Mouse (Mus musculus) gastrocnemius, adult 2 months (tissue): ENCODE results near the gene Ethe1. TPM values are rescaled to one million over a fixed set of nuclear protein-coding genes. Genes with fewer than 3 reads are reported as not detected.

Experiments
- DNase-seq: peaks from one replicate; pipeline ENCODE4 v3.0.0; 2022
- H3K27ac ChIP-seq: fragments of 200-600 bp; 2 replicates; pipeline ENCODE4 v1.8.1; 2022; ENCODE audit warnings: mild to moderate bottlenecking
- H3K4me3 ChIP-seq: fragments of 200-600 bp; 2 replicates; pipeline ENCODE4 v1.8.1; 2022; ENCODE audit warnings: mild to moderate bottlenecking, moderate library complexity
- CTCF ChIP-seq: fragments of 200-600 bp; IDR thresholded peaks from 2 replicates; pipeline ENCODE4 v1.8.1; 2022; ENCODE audit warnings: antibody characterized with exemption, mild to moderate bottlenecking, moderate library complexity
- intact Hi-C: fragments of 180-260 bp; cut with DNase I; formaldehyde crosslinking; loops from one replicate; pipeline ENCODE4 v1.15.1; 2025
- total RNA-seq, 2 experiments: library from RNA; stranded (reverse); gene quantifications; 2 replicates each; pipeline ENCODE4 v1.2.3; 2021

Ethe1 gene
- total RNA-seq, 2 experiments from 2014 or later, result 22.0 to 27.4 TPM

DNA sequence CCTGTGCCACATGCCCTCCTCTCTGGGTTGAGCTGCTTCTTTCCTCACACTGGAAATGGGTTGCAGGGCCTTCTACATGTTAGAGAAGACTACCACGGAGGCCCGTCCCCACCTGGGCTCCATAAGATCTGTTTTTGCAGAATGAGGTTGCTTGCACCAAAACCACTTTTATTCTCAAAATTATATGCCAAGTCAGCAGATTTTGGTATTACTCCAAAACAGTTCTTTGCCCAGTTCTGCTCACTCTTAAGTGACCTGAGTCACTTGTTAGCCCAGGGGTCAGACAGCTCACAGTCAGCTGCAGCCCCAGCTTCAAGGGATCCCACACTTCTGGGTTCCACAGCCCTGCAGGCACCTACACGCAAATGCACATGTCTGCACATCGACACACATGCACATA is 25.9 kb upstream of the Ethe1 start:
- Histone ChIP-seq H3K4me3 (no peak overlapping the region), H3K27ac (no peak overlapping the region)
- DNase-seq, result no peak
- intact Hi-C loops, result loop anchor here (5.0 kb wide), 1 partner anchor 89 kb away; no protein-coding TSS in a partner anchor
- TF ChIP-seq CTCF, result no peak

DNA sequence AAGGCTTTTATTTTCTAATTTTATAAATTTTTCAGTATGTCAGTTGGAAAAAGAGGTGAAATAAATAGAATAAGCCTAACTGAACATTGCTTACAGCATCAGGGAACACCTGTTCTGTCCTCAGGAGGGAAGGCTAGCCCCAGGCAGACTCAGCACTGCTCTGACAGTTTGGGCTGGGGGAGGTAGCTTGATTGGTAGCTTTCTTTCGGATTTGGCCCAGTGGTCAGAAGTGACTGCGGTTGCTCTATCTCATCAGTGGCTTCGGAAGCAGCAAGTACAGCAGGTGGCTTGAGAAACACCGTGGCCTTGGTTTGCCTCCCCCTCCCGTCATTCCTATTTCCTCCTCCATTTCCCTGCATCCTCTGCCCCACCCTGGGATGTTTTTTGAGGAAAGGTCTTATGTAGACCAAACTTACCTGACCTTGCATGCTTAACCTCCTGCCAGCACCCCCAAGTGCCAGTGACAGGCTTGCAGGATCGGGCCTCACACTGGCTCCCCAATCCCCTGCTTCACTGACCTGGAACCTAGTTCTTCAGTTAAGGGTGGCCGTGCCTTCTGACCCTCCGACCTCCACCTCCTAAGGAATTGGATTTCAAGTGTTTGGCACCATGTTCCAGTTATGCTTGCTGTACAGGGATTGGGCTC is 24.0 kb upstream of the Ethe1 start:
- no peak for DNase-seq
- H3K4me3 ChIP-seq, result no peak overlapping the region
- H3K27ac ChIP-seq, result no peak overlapping the region

DNA sequence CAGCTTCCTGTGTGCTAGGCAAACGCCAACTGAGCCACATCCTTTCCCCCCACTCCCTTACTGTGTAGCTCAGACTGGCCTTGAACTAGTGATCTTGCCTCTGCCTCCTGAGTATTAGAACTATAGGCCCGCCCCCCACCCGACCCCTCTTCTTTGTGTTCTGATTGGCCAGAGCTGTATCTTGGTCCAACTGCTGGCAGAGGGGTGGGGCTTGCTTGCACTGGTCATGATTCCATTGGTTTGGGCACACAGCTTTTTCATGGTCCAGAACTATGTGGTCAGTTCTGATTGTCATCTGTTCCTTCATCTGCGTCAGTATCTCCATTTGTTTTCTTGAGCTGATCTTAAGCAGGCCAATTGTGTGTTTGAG is 23.5 kb upstream of the Ethe1 start:
- intact Hi-C loops, result loop anchor here (2.0 to 5.0 kb wide), 2 partner anchors 31 to 92 kb away; no protein-coding TSS in a partner anchor
- no peak overlapping the region for H3K4me3 ChIP-seq
- no peak for DNase-seq
- H3K27ac ChIP-seq, result no peak overlapping the region
- no peak for TF ChIP-seq CTCF

More for the DNA sequence above, 24.0 kb upstream of the Ethe1 start:
- intact Hi-C loops, result loop anchor here (5.0 kb wide), 1 partner anchor 91 kb away; no protein-coding TSS in a partner anchor
- no peak for TF ChIP-seq CTCF

GRCm38 (mm10) chr7:24564607-24565265 is 22.6 kb upstream of the Ethe1 start:
- intact Hi-C loops, result loop anchor here (2.0 to 5.0 kb wide), 2 partner anchors 32 to 92 kb away; no protein-coding TSS in a partner anchor
- Histone ChIP-seq H3K27ac (no peak overlapping the region), H3K4me3 (no peak overlapping the region)
- peak; percentile 90 for TF ChIP-seq CTCF
- DNase-seq, result peak; percentile 76

GRCm38 (mm10) chr7:24565627-24566026 is 21.7 kb upstream of the Ethe1 start:
- Histone ChIP-seq H3K4me3 (no peak overlapping the region), H3K27ac (no peak overlapping the region)
- intact Hi-C loops, result loop anchor here (2.0 kb wide), 1 partner anchor 33 kb away; no protein-coding TSS in a partner anchor
- no peak for DNase-seq
- TF ChIP-seq CTCF, result no peak

DNA sequence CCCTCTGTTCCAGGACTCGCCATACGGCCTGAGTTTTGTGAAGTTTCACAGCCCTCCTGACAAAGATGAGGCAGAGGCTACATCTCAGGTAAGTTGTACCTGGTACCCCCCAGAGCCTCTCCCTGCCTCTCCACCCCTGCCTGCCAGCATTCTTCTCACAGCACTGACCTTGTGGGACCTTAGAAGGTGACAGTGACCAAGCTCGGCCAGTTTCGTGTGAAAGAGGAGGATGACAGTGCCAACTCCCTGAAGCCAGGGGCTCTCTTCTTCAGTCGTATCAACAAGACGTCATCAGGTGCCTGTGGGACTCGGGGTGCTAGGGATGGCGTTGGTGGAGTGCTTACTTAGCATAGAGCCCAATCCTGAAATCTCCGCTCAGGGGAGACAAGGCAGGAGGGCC is 21.1 kb upstream of the Ethe1 start:
- intact Hi-C loops, result no loop called here
- DNase-seq, result no peak
- no peak overlapping the region for H3K4me3 ChIP-seq
- no peak overlapping the region for H3K27ac ChIP-seq
- no peak for TF ChIP-seq CTCF

- Histone ChIP-seq H3K27ac (no peak overlapping the region), H3K4me3 (no peak overlapping the region)
- intact Hi-C loops, result no loop called here
- DNase-seq, result no peak
- no peak for TF ChIP-seq CTCF
Observed at GRCm38 (mm10) chr7:24568512-24568911, 18.8 kb upstream of the Ethe1 start.

- TF ChIP-seq CTCF, result no peak
- intact Hi-C loops, result no loop called here
- no peak for DNase-seq
- Histone ChIP-seq H3K4me3 (no peak overlapping the region), H3K27ac (no peak overlapping the region)
Observed at GRCm38 (mm10) chr7:24571071-24571470, 16.3 kb upstream of the Ethe1 start.

DNA sequence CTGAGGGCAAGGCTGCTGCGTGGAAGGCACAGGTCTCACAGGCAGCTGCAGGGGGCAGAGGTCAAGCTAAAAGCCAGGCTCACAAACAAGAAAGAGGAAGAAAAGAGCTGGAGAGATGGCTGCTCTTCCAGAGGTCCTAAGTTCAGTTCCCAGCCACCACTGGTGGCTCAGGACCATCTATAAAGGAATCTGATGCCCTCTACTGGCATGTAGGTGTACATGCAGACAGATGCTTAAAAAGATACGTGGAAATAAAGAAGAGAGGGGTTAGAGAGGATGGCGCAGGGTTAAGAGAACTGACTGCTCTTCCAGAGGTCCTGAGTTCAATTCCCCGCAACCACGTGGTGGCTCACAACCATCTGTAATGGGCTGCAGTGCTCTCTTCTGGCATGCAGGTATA is 14.9 kb upstream of the Ethe1 start:
- TF ChIP-seq CTCF, result peak; percentile 48
- DNase-seq, result no peak
- intact Hi-C loops, result no loop called here
- H3K4me3 ChIP-seq, result no peak overlapping the region
- H3K27ac ChIP-seq, result no peak overlapping the region

- intact Hi-C loops, result no loop called here
- no peak for TF ChIP-seq CTCF
- no peak overlapping the region for H3K27ac ChIP-seq
Observed at GRCm38 (mm10) chr7:24574224-24574796, 13.0 kb upstream of the Ethe1 start.

GRCm38 (mm10) chr7:24577811-24578210 is 9.5 kb upstream of the Ethe1 start:
- DNase-seq, result no peak
- no peak overlapping the region for H3K27ac ChIP-seq
- intact Hi-C loops, result no loop called here
- no peak overlapping the region for H3K4me3 ChIP-seq
- no peak for TF ChIP-seq CTCF

More at GRCm38 (mm10) chr7:24574224-24574796, 13.0 kb upstream of the Ethe1 start:
- DNase-seq, result no peak
- no peak overlapping the region for H3K4me3 ChIP-seq

- Histone ChIP-seq H3K27ac (no peak overlapping the region), H3K4me3 (no peak overlapping the region)
- no peak for TF ChIP-seq CTCF
- intact Hi-C loops, result no loop called here
- peak; percentile 5 for DNase-seq
Observed at GRCm38 (mm10) chr7:24584876-24585275, 2.5 kb upstream of the Ethe1 start.

GRCm38 (mm10) chr7:24585995-24586394 is 1.3 kb upstream of the Ethe1 start:
- no peak for DNase-seq
- intact Hi-C loops, result no loop called here
- TF ChIP-seq CTCF, result no peak
- Histone ChIP-seq H3K27ac (no peak overlapping the region), H3K4me3 (no peak overlapping the region)

DNA sequence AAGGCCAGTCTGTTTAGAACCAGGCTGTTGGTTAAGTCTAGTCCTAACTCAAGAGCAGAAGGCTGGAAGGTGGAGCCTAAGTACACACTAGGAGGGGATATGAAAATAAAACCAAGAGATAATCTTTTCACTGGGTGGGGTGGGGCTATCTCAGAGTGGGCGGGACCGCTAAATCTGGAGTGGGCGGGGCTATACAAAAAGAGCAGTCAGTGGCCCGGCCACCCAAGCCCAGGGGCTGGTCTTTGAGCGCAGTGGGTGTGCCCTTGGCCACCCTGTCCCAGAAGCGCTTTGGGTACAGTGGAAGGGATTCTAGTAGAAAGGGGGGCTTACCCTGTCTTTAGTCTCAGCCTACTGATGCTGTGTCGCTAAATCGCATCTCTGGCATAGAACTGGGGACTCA is 515 bp upstream of the Ethe1 start:
- no peak for TF ChIP-seq CTCF
- peak; percentile 43 for DNase-seq
- intact Hi-C loops, result no loop called here
- Histone ChIP-seq H3K4me3 (peak overlapping the region; percentile 68), H3K27ac (no peak overlapping the region)
